Mouse (Mus musculus) frontal cortex, adult 2 months (tissue): ENCODE measurements at regions not wholly inside any gene's neighbourhood (a gene's known extent, or its start where the extent isn't known, plus 50 kb on each side); places are given as distances from the start of the nearest gene placed in this dataset.
A peak's percentile ranks its signal among the peaks of the same experiment; 100 is the strongest.

Experiments
- DNase-seq, 2 experiments: peaks; one replicate each; pipeline ENCODE4 v3.0.0; 2022; ENCODE audit warnings: low spot score in 1 of 2; ENCODE audit errors: extremely low spot score in 1 of 2

DNA sequence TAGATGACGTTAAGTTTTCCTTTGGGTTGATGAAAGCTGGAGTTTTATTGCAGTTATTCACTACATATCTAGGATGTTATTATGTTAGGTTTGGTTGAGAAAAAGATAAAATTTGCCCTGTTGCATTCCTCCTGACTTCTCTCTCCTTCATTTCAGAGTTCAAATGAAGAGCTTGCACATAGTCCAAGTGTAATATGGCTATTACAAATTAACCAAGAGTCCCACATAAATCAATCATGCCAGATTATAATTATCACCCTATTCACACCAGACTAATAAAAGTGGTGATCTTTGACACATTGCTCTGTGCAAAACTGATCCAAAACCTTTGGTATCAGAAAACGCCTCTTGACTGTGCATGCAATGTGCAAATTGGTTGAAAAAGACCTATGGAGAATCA is 724.4 kb downstream of the Efnb2 start:
- DNase-seq: no peak

DNA sequence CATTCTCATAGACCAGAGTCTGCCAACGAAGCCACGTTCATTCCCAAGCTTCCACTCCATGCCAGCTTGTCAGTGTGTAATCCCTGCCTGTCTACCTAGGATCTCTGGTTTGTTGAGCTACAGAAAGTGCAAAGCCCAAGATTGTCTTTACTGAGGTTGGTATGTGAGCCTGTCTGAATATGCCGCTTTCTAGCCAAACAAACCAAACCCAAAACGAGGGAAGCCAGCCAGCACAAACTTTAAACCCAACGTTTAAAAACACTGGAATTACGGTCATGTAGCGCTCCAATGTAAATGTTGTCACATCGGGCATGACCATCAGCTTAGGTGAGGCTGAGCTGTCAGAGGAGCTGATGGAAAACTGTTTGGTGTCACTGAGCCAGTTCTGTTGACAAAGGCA is 741.6 kb downstream of the Efnb2 start:
- DNase-seq: no peak

DNA sequence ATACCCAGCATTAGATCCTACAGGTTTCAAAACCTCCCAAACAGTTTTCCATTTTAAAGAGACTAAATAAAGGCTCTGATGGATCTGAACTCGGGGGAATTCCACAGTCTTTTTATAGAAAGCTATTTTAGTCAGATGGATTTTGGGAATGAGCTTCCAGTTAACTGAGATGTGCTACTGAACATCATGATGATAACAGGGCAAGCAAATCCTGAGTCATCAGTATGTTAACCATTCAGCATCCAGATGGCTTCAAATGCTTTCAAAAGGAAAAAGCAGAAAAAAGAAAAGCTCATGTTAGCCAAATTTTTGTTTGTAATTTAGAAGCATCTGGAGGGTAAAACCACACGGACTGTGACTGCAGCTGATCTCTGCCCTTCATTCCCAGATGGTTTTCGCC is 766.7 kb downstream of the Efnb2 start:
- peak in 1 of 2 experiments; percentile 10 for DNase-seq

DNA sequence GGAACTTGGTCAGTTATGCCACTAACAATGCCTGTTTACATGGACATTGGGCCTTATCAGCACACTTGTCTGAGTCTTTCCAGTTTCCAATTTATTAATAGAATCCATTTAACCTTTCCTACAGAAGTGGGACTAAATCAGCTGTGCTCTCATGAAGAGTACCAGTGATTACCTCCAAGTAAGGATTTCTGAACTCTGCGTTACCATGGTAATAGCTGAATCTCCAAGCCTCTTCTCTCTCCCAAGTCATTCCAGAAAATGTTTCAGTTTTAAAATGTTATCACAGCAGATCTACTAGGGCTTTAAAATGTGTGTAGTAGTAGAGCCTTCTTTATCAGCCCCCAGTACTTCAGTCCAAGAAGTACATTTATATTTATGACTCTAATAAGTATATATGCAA is 807.9 kb downstream of the Efnb2 start:
- peak in 1 of 2 experiments; percentile 27 for DNase-seq

DNA sequence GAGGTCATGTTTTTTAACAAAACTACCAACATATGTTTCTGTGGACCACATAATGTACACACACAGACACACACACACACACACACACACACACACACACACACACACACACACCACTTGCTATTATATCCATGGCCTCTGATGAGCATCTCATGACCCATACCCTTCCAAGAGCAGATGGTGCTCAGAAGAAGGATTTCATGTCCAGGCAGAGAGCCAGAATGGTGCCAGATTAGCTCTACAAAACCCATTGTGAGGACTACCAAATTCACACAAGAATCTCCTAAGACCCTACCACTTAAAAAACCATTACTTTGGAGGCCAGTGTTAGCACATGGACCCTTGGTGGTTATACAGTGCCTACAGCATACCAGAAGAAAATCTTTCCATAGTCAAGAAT is 810.5 kb downstream of the Efnb2 start:
- DNase-seq: no peak

DNA sequence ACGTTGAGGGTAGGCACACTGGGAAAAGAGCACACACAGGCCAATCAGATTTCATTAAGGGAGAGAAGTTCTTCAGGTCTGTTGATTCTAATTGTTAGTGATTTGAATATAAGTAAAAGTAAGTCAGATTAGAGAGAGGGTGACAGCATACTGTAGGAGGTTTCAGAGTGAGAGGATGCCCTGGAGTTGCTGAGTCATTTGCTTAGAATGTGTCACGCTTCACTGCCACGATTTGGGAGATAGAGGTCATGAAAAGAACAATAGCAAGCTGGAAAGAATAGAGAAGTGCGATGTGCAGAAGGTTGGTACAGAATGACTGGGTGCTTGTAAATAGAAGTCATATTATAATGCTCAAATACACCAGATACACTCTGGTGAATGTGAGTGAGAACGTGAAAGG is 829.1 kb downstream of the Efnb2 start:
- no peak for DNase-seq

- DNase-seq: no peak
Observed at GRCm38 (mm10) chr8:7827811-7828210, 833.2 kb downstream of the Efnb2 start.

DNA sequence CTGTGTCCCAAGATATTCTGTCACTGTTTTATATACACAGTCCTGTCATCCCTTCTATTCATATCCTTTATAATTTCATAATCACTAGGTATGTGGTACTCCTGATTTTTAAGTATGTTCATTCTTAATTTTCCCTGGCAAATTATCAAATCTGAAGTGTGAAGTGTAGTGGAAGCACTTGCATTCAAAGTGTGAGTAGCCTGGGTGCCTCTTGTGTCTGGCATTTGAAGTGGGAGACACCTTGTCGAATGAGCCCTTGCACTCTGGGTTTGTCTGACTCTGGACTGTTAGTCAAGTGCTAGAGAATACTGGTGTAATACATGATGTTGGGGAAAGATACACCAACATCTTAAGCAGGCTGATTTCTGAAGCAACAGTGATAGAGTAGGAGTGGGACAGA is 852.6 kb downstream of the Efnb2 start:
- no peak for DNase-seq

- no peak for DNase-seq
Observed at GRCm38 (mm10) chr8:7799221-7799620, 861.8 kb downstream of the Efnb2 start.

DNA sequence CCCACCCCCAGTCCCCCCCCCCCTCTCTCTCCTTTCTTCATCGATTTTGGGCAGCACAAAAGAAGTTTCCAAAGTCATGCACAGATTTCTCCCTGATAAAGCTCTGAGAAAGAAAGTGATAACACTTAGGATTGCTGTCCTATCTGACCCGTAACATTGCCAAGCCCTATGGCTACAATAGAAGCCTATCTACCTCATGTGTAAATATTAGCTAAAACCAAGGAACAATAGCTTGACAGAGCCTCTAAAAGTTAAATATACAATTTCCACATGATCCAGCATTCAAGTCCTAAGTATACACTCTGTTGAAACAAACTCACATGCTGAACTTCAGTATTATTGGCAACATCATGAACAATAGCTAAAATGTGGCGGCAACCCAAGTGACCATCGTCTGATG is 864.9 kb downstream of the Efnb2 start:
- no peak for DNase-seq

- DNase-seq: no peak
Observed at GRCm38 (mm10) chr8:7763820-7764219, 897.2 kb downstream of the Efnb2 start.

- no peak for DNase-seq
Observed at GRCm38 (mm10) chr8:7760987-7761386, 900.1 kb downstream of the Efnb2 start.

- DNase-seq: peak in 1 of 2 experiments; percentile 22
Observed at GRCm38 (mm10) chr8:7732726-7733125, 928.3 kb downstream of the Efnb2 start.

GRCm38 (mm10) chr8:7721880-7722279 is 939.2 kb downstream of the Efnb2 start:
- peak in 1 of 2 experiments; percentile 13 for DNase-seq

DNA sequence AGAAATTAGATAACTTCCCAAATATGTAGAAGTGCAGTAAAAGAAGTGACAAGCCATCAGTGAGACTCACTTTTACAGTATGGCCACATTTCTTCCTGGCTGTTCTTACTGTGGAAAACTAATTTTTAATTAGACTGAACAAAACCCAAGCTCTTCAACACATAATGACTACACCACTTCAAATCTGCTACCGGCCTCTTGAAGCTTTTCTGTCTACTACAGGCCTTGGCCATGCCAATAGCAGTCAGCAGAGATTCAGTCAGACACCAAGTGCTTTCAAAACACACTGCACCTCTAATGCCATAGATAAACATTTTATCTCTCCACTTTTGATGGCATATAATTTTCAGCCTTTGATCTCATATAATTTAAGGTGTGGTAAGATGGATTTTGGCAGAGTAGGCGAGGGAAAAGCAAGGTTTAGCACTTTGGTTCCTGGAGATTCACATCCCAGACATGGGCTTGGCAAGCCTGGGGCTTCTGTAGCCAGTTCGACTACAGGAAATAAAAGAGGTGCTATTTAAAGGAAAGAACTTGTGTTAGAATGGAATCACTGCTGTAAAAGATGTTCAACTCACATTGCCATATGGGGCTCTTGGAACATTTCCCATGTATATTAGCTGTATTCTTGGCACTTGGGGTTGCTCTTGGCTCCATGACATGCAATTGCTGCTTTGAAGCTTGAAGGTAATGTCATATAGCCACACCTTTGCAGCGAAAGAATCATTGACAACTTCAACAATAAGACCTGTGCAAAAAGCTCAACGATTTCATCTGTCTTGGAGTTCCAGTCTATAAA is 941.9 kb downstream of the Efnb2 start:
- peak; percentile 75 to 84 for DNase-seq

- DNase-seq: no peak
Observed at GRCm38 (mm10) chr8:7710764-7711163, 950.3 kb downstream of the Efnb2 start.

DNA sequence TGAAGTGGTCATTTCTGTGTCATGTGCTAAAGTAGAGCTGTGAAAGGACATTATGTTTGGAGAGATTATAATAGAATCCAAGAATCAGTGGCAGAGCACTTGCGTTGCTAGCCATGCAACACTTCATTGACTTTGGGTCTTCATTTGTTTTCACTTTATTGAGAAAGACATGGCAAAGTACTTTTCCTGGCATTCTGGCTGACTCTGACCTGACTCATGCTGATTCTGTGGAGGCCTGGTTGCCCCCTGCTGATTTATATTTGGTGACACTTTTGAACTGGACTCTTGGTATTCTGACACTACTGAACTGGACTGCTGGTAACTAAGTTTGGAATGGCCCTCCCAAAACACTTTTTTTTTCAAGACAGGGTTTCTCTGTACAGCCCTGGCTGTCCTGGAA is 951.6 kb downstream of the Efnb2 start:
- no peak for DNase-seq

- DNase-seq: no peak
Observed at GRCm38 (mm10) chr8:7691355-7691996, 969.6 kb downstream of the Efnb2 start.

- no peak for DNase-seq
Observed at GRCm38 (mm10) chr8:7653804-7654203, 1007.2 kb downstream of the Efnb2 start.
